Mouse (Mus musculus): ENCODE measurements around the gene Foxp1. TPM values are rescaled to one million over a fixed set of nuclear protein-coding genes. Genes with fewer than 3 reads are reported as not detected.

Gene Foxp1
- polyA plus RNA-seq, 1 experiment from 2014 or later, result 74.0 TPM

DNA sequence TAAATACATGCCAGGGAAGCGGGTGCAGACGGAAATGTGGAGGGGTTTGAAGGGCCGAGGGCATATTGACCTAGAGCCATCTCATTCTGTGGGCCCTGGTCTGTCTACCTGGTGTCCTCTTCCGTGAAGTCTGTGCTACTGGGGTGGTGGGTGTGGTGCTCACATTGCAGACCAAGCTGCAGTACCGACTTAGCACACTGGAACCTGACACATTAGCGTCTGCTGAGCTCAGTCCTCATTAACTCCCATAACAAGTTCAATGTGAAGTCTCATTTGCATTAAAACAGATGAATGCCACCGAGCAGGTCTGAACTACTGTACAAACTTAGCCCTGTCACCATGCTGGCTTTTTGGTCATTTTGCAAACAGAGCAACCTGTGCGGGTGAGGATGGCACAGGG is 594.2 kb downstream of the Foxp1 start:
- peaks cover 36% of the 10 kb centered on the region for H3K4me1 ChIP-seq (replicated peaks)
- H3K9ac ChIP-seq, result no peak overlapping the region
- 59% methylated on average over 8 of the region's 8 CpGs for WGBS
- no peaks in the 10 kb centered on the region for H3K9me3 ChIP-seq
- no peak overlapping the region for H3K4me3 ChIP-seq
- H3K27ac ChIP-seq (replicated peaks), result no peak overlapping the region
- ATAC-seq (ENCODE audit: low read depth), result no peak
- no peak overlapping the region for H3K4me2 ChIP-seq
- peaks cover 11% of the 10 kb centered on the region for H3K36me3 ChIP-seq
- no peaks in the 10 kb centered on the region for H3K27me3 ChIP-seq

DNA sequence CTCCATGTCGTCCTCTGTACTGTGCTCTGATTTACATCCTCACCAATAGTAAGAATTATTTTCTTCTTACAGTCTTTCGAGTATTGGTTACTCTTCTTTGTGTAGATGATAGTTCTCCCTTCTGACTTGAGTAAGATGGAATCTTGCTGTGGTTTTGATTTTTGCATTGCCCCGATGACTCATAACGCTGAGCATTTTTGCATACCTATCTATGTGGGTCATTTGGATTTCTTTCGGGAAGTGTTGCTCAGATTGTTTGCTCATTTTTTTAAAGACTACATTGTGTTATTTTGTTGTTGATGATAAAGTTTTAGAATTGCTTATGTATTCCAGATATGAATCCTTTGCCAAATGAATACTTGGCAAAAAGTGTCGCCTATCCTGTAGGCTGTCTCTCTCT is 621.3 kb downstream of the Foxp1 start:
- H3K9me3 ChIP-seq, result no peaks in the 10 kb centered on the region
- H3K36me3 ChIP-seq, result no peaks in the 10 kb centered on the region
- no peaks in the 10 kb centered on the region for H3K27me3 ChIP-seq
- no peak overlapping the region for H3K27ac ChIP-seq (replicated peaks)
- no peaks in the 10 kb centered on the region for H3K4me1 ChIP-seq (replicated peaks)
- 93% methylated on average over 6 of the region's 6 CpGs for WGBS
- no peak overlapping the region for H3K4me2 ChIP-seq
- no peak overlapping the region for H3K9ac ChIP-seq
- no peak overlapping the region for H3K4me3 ChIP-seq
- no peak for ATAC-seq (ENCODE audit: low read depth)

DNA sequence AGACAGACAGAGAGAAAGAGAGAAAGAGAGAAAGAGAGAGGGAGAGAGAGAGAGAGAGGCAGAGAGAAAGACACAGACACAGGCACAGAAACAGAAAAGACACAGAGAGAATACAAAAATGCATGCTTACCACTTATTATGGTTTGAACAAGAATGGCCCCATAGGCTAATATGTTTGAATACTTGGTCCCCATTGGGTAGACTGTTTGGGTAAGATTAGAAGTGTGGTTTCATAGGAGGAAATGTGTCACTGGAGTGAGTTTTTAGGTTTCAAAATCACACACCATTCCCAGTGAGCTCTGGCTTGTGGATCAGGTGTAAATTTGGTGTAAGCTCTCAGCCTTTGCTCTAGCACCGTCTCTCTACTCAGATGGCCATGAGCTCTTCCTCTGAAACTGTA is 644.3 kb downstream of the Foxp1 start:
- Histone ChIP-seq H3K9ac (no peak overlapping the region), H3K36me3 (no peaks in the 10 kb centered on the region), H3K9me3 (no peaks in the 10 kb centered on the region), H3K4me2 (no peak overlapping the region), H3K27ac (replicated peaks) (no peak overlapping the region), H3K27me3 (no peaks in the 10 kb centered on the region), H3K4me3 (no peak overlapping the region), H3K4me1 (replicated peaks) (no peaks in the 10 kb centered on the region)
- 84% methylated on average over 1 of the region's 1 CpGs for WGBS
- no peak for ATAC-seq (ENCODE audit: low read depth)

DNA sequence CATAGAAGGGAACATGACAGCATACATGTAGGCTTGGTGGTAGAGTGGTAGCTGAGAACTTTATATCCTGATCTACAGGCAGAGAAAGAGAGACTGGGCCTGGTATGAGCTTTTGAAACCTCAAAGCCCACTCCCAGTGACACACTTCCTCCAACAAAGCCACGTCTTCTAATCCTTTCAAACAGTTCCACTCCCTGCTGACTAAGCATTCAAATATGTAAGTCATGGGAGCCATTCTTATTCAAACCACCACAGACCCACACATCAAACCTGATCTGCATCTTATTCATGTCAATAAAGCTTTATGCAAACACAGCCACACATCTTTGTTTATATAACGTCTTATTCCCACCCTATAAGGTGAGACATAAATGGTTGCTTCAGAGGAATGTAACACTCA is 646.1 kb downstream of the Foxp1 start:
- Histone ChIP-seq H3K36me3 (no peaks in the 10 kb centered on the region), H3K27me3 (no peaks in the 10 kb centered on the region), H3K9me3 (no peaks in the 10 kb centered on the region), H3K9ac (no peak overlapping the region), H3K4me1 (replicated peaks) (no peaks in the 10 kb centered on the region), H3K4me2 (no peak overlapping the region), H3K4me3 (no peak overlapping the region), H3K27ac (replicated peaks) (no peak overlapping the region)
- ATAC-seq (ENCODE audit: low read depth), result no peak
- WGBS, result 74% methylated on average over 2 of the region's 2 CpGs

Small RNAs within 50 kb of the gene (microRNA-seq; reads per million reads assigned to microRNA genes)
- not detected for gene Gm22328
- not detected for gene Gm49348

Other genes starting within 250 kb of the Foxp1 start
- 9.1 and 9.3 TPM in 2 replicates for gene Eif4e3, start 144.1 kb upstream of the Foxp1 start, polyA plus RNA-seq (2015; fragmentation: Nextera tagmentation; extraction: Ambion mirVana)
- gene Gm20696, start 144.1 kb upstream of the Foxp1 start, polyA plus RNA-seq (2015; fragmentation: Nextera tagmentation; extraction: Ambion mirVana), result 2.7 and 3.0 TPM in 2 replicates
- gene Gpr27, start 170.0 kb upstream of the Foxp1 start, polyA plus RNA-seq (2015; fragmentation: Nextera tagmentation; extraction: Ambion mirVana), result 11.3 and 13.3 TPM in 2 replicates
- gene Prok2, start 203.7 kb upstream of the Foxp1 start, polyA plus RNA-seq (2015; fragmentation: Nextera tagmentation; extraction: Ambion mirVana), result not detected in 2 replicates

Measured in neural tube, embryonic 13.5 days (tissue).